Mouse (Mus musculus) ovary, postnatal 14 days (tissue): ENCODE data around the gene Arhgap24.

Experiments
- DNase-seq: peaks from one replicate; pipeline ENCODE4 v3.0.0; 2022; ENCODE audit warnings: low spot score

The Arhgap24 gene

DNA sequence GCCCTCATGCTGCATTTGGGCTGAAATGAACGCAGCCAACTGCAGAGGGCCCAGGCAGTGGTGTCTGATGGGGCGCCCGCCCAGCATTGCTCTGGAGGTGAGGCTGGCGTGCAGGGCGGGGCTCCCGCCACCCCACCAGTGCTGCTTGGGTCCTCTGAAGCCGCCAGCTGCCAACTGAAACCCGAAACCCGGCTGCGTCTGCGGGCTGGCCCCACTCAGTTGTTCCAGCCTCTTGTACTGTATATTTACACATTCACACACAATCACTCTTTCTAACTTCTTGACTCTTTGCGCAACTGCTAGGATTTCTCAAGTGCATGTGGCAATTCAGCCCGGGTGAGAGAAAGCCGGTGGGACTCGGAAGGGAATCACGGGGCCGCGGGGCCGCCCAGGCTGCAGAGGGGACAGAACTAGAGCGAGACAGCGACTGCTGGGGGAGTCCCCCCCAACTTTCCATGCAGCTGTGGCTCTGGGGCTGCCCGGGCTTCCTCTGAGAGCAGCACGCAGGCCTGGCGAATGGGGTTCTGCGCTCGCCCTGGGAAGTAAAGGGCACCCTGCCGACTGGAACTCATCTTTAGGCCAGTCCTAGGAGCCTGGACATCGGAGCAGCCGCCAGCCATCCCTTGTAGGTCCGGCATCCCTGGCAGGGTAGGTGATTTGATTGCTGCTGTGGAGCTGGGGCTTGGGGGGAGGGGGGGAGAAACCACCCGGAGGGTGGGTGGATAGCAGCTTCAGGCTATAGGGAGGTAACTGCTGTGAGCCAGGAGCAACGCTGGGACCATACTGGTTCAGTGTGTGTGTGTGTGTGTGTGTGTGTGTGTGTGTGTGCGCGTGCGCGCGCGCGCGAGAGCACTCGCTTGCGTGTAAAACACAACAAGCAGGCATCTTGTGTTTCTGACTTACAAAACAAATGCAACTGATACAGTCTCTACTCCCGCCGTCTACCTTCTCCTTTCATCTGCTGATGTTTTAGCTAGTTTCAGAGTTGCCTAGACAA lies at the start of gene Arhgap24:
Gene Arhgap24, plus strand, starts transcription at position 177 of the 997 bp plus-strand sequence.
- peak; percentile 36 for DNase-seq

DNA sequence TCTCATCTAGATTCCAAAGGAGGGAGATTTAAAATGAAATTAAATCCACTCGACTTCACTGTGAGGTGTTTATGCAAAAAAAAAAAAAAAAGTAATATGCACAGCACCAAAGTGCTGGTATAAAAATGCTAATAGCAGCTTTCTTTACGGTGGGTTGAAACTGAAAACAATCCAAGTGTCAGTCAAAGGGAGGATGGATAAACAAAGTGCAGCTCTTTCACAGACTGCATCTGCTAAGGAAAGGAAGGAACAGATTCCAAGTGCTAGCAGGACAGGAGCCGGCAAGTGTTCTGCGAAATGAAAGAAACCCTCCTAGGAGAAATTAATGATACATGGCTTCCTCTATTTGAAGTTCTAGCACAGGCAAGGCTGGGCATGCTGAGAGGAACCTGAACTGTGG lies 47.0 kb upstream of the Arhgap24 start:
- DNase-seq: no peak

DNA sequence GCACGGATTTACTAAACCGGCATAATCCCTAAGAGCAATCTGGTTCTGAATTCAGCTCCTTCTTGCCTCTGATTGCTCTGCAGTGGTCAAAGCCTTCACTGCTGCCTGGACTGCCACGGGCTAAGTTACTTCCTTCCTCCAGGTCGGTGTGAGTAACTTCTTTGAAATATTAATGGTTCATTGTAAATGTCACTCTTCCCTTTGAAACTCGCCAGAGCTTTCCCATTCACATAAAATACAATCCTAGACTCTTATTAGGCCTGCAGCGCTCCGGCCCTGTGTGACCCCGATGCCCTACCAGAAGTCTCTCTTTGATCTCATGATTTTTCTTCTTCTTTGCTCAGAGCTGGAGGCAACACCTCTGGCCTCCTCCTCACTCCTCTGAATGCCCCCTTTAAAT lies 44.6 kb upstream of the Arhgap24 start:
- no peak for DNase-seq

DNA sequence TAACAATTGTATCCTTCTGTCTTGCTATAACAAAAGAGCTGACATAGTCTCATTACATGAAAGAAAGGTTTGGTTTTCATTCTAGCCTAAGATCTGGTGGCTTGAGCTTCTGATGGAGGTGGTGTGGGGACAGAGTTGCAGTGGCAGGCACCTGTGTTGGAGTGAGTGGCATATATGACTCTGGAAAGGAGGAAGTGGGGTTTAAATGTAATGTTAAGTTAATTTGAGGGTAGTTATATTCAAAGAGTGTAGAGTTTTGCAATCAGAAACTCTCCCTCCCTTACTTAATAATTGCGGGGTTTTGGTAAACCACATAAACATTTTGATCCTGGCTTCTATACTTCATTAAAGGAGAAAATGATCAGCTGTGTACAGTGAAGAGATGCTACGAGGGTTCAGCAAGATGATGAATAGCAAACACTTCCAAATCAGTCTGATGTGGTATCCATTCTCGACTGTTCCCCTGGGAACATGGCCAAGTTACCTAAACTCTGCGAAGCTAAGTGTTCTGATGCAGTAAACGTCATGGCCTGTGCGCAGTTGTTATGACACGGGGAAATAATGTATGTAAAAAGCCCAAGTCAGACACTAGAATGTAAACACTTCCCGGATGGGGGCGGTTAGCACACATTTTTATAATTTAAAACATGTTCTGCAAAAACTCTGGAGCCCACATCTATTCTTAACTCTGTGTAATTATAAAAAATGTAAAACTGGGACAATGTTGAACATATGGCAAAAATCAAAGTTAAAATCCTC lies 41.9 kb upstream of the Arhgap24 start:
- DNase-seq: no peak

DNA sequence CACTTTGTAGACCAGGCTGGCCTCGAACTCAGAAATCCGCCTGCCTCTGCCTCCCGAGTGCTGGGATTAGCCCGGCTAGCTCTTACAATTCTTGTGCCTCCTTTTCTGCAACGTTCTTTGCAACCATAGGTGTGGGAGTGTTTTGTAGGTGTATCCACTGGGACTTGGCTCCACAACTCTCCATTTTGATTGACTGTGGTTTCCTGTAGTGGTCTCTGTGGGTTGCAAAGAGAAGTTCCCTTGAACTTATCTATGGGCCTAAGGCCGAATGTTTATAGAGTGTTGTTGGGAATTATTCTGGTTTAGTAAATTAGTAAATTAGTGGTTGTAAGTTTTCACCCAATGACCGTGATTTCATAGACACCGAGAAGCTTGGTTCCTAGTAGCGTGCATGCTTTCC lies 33.8 kb upstream of the Arhgap24 start:
- DNase-seq: no peak

DNA sequence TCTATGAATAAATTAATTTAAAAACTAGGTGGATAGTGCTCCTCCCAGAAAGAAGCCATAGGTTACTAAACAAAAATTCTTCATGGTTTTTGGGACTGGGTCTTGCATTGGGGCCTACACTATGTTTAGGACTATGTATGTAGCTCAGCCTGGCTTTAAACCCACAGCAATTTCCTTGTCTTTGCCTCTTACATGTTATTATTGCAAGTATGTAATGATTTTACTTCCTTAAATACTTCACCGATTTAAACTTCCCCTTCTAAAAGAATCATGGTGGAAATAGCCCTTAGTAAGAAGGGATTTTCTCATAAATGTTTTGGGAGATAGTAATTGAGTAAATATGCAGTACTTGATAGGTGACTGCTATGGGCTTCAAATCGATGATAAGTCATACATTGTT lies 30.3 kb upstream of the Arhgap24 start:
- no peak for DNase-seq

DNA sequence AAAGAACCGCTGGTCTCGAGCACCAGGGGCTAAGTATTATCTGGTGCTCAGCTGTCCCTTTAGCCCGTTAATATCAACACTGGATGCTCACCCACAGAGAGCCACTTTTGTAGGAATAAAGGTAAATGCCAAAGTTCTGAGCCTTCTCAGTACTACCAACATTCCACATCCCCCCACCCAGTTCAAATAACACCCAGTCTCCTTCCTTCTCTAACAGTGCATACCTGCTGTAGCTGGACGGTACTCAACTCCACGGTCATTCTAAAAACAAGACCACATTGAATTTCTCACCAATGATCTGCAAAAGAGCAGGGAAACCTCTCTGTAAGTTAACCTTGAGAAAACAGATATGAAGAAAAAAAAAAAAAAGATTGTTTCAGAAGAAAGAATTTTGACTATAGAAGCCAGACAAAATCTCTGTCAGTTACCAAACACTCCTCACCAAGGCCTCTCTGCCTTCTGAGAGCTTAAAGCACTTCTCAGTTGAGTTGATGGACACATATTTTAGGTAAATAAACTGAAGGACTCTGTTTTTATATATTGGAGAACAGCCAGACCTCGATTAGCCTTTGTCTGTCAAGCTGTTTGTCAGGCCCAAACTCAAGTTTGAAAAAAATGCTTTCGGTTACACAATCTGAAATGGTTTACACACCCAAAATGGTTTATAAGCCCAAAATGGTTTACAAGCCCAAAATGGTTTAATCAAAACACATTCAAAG lies 29.0 kb upstream of the Arhgap24 start:
- no peak for DNase-seq

DNA sequence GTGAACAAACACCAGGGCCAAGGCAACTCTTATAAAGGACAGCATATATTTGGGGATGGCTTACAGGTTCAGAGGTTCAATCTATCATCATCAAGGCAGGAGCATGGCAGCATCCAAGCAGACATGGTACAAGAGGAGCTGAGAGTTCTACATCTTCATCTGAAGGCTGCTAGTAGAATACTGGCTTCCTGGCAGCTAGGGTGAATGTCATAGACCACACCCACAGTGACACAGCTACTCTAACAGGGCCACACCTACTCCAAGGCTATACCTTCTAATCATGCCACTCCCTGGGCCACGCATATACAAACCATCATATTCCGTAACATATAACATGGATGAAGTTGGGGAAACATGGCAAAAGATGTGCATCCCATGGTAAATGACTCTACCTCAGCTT lies 27.9 kb upstream of the Arhgap24 start:
- no peak for DNase-seq

DNA sequence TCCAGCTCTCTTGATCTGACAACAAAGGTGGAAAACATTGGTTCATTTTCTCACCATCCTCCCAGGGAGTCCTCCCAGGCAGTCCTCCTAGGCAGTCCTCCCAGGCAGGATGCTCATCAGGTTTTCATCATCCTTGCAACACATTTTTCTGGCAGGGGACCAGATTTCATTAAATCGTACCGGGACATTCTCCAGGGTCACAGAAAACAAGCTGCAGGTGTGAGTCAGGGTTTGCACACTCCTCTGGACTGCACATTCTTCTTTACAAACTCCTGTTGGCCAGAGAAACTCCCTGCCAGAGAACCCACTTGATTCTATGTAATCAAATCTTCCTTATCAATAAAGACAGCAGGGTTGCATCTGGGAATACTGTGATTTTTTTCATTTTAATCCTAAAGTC lies 25.9 kb upstream of the Arhgap24 start:
- no peak for DNase-seq

DNA sequence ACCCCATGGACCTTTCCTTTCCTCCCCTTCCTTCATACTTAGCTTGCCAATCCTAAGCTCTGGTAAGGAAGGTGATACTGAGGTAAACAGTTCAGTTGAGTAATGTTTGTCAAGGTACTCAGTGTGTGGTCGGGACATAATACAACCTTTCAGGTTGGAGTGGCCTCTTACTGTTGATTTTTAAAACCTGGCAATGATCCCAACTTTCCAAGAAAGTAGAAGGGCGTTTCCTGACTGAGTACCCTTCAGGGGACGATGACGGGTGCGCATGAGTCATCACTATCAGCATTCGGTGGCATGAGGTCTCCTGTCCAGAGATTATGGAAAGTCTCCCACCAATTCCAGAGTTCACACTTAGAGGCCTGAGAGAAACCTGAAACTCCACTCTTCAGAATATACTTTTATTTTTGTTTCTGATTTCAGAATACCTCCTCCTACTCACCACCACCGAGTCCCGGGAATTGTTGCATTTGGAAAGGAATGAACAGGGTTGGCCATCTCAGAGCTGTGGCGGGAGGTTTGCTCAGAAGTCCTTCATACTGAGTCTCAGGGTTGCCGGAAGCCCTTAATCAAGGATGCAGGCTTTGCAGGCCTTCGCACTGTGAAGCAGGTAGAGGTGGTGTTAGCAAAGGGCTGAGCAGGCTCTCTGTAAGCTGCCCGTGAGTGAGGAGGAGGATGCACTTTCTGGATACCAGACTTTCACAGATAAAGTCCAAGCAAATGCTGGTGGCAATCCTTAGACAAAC lies 20.6 kb upstream of the Arhgap24 start:
- no peak for DNase-seq

DNA sequence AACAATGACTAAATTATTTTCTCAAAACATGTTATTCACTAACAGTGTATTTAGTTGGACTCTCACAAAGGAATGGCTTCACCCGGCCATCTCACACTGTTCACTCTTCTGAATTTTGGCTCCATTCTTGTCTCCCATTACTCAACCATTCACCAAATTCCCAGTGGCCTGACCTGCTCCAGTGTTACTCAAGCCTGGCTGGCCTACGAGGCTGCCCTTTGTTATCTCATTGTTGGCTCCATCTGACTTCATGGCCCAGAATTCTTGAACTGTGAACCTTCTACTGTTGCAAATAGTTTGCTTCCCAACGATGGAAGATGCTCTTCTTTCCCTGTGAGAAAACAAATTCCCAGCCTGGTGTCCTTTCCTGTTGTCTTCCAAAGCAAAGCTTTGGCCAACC lies 18.2 kb upstream of the Arhgap24 start:
- DNase-seq: no peak

DNA sequence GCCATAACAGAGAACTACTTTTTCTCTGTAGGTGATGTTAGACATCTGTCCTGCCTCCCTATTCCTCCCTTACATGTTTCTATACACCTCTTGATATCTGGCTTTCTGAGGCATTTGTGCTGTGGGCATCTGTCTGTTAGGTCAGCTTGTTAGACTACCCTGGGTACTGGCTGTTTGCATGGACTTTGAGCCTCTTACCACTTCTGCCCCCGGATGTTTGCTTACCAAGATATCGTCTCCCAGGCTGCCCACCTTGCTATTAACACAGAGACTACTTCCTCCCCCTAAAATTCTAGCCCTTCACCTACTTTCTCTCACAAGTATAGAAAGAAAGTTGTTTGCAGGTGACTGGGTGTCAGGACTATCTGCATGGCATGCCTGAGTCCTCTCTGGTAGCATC lies 15.8 kb upstream of the Arhgap24 start:
- no peak for DNase-seq

DNA sequence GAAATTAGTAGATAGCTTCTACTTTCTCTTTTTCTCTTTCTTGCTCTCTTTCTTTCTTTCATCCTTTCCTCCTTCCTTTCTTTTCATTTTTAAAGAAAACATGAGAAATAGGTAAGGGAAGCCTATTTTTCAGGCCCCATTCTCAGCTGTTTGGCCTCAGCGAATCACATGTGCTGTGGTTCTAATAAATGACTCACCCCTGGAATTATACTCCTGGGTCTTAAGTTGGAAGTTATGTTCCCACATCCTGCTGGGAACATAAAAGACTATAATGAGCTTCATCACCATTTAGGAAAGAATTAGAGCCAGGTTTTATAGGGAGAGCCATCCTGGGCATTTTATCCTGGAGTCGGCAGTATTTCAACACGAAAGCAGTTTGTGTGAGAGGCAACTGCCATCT lies 12.9 kb upstream of the Arhgap24 start:
- no peak for DNase-seq

DNA sequence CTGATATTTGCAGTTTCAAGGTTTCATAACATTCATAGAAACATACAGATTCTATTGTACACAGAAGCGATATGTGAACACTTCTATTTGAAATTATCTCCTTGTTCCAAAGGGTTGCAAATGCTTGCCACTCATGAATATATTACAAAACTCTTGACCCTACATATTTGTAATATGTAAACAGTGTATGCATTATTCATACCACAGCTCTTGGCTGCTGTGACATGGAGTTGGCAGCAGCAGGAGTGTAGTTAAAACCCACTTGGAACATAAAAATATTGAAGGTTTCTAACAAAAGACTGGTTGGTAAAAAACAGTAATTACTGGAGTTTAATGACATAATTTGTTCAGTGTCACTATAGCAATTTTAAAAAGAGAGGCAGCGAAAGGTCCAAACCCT lies 10.9 kb upstream of the Arhgap24 start:
- no peak for DNase-seq

DNA sequence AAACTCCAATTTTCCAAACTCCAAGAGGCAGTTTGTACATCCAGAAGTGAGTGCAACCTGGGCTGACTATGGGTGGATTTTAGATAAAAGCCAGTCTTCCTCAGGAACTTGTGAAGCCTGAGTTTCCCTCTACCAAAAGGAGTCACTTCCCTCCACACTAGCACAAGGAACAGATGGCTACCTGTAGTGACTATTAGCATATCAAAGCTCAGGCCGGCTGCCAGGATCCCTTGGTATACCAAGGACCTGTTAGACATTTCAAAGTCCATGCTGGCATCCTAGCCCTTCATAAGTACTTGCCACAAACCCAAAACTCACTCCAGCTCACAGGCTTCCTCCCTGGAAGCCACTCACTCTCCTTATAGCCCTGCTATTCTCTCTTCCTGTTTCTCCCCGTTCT lies 3.1 kb upstream of the Arhgap24 start:
- DNase-seq: no peak

DNA sequence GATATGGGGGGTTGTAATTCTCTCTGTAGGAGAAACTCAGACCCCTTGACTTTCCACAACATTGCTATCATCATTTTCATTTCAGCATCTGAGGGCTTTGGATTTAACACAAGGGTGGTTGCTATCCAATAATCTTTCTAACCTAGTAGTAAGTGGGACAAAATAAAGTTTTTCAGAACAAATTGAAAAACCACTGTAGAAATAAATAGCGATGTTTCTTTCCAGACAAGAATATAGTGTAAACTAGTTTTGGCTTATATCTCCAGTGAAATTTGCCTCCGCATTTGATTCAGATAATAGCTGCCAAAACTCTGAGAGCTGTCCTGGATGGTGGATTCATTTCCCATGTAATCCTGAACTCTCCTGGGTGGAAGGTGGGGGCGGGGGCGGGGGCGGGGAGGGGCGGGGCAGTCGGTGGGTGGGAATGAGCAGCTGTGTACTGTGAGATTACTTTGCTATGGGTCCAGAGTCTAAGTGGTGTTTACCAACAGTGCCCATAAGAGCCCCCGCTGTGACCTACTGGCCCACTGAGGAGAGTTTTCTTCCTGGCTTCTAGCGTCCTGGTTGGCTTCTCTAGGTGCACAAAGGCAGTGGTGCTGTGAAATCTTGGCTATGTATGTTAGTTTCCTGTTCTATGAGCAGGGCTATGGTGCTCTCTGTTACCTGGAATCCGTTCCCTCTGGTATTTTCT lies 2.2 kb downstream of the Arhgap24 start:
- DNase-seq: no peak

DNA sequence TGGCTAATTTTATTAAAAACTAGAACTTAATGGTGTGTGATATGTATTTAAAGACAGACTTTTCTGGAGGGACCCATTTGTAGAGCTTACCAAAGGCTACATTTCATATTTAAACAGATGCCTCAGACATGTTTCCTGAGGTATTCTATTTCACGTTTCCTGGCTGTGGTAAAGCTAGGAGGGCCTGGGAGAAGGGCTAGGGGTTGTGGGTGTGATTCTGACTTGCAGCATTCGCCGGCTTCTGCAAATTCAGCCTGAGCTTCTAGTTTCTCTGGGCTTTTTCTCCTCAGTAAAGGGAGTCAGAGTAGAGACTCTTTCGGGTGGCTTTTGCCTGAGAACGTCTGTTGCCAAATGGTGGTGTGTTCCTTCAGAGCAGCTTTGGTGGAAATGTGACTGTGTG lies 10.4 kb downstream of the Arhgap24 start:
- no peak for DNase-seq

DNA sequence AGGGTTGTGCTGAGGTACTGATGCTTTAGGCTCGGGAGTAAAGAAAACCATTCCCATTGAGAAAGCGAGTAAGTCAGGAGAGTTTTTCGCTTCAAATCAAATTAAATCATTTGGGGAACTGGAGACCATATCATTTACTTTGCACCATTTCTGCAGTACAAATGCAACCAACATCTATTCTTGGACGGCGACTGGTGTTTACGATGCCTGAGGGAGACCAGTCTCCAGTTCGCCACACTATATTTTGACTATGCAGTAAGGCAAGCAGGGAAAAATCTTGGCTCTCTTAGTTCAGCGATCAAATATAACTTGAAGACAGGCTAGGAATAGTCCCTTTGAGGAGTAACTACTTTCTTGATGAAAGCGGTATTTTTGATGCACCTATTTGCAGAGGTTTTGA lies 11.0 kb downstream of the Arhgap24 start:
- no peak for DNase-seq

DNA sequence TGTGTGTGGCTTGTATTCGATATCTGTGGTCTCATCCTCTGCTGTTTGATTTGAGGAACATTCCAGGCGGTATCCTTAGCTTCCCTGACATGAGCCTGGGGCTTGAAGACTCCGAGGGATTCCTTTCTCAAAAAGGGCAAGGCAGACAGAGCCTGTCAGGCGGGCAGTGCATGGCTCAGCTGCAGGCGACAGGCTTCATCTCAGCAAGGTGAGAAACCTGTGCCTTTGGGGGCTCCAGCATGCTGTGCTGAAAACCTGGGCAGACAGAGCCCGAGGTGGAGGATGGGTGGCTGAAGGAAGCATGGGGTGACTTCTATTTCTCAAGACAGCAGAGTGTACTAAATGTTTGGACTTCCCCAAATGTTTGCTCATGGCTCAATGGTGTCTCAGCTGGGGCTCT lies 13.6 kb downstream of the Arhgap24 start:
- DNase-seq: no peak

DNA sequence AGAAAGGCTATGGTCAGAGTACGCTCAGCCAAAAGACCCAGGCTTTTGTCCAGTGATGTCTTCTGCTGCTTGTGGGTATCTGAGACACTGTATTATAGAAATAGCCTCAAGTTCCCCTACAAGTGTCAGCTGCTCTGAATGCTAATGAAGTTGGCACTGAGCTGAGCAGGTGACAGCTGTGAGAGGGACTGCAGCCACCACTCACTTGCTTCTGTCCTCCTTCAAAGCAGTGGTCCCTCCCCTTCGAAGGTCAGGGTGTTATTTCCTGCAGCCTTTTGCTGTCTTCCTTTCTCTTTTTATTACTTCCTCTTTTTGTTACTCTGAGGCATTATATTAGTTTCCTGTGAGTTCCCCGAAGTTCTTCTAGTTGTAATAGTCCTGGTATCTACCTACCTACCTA lies 16.0 kb downstream of the Arhgap24 start:
- DNase-seq: no peak

DNA sequence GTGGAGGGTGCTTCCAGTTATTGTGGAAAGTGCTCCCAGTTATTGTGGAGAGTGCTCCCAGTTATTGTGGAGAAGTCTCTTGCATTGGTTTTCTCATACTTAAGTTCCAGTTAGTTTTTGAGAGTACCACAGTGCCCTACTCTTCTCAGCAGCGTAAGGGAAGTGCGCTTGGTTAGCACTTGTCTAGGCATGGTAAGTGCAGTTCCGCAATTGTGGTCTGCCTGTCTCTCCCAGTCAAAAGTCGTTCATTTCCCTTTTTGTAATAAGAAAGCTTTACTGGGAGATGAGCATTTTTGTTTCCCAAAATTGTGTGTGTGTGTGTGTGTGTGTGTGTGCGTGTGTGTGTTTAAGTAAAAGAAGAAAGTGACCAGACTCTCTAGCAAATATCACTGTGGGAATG lies 17.6 kb downstream of the Arhgap24 start:
- DNase-seq: no peak
